Mouse (Mus musculus) lung, postnatal 36 days (tissue): ENCODE data around the gene Sox5.

Experiments
- DNase-seq: peaks from one replicate; pipeline ENCODE4 v3.0.0; 2022; ENCODE audit warnings: mixed read lengths

Sox5 gene

GRCm38 (mm10) chr6:144781431-144782030 is at the start of gene Sox5:
Gene Sox5, minus strand, starts transcription at chr6:144781977.
- peak; percentile 51 for DNase-seq

DNA sequence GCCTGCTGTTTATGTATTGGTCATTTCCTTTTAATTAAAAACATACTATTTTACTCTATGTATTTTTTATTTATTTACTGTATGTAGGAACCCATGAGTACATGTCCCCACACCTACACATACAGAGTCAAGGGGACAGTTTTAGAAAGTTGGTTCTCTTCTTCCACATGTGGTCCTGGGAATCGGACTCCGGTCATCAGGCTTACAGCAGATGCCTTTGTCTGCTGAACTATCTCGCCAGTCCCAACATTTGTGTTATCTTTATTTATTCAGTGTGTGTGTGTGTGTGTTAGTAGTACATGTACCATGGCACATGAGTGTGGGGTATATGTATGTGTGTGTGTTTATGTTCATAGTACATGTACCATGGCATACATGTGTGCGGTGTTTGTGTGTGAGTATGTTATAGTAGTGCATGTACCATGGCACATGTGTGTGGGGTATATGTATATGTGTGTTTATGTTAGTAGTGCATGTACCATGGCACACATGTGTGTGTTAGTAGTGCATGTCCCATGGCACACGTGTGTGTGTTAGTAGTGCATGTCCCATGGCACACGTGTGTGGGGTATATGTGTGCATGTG is 43.3 kb upstream of the Sox5 start:
- DNase-seq, result no peak

- no peak for DNase-seq
Measured at GRCm38 (mm10) chr6:144824153-144824552, 42.4 kb upstream of the Sox5 start.

DNA sequence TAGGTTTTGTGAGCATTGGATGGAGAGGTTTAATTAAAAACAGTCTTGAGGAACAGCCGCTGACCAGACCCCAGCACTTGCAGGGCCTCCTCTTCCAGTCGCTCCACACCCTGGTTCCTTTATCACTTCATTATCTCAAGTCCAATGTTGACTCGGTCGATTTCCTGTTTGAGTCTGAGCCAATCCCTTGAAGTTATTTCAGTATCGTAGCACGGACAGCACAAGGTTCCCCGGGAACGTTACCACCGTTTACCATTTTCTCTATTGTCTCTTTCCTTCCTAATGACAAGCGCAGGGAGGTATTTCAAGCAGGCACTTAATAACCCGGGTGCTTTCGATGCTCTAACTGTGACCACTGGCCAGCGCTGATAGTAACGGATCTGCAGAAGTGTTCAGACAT is 40.8 kb upstream of the Sox5 start:
- DNase-seq, result peak; percentile 66

- DNase-seq, result no peak
Measured at GRCm38 (mm10) chr6:144821019-144821418, 39.2 kb upstream of the Sox5 start.

GRCm38 (mm10) chr6:144818016-144818415 is 36.2 kb upstream of the Sox5 start:
- peak; percentile 41 for DNase-seq

GRCm38 (mm10) chr6:144817329-144817932 is 35.7 kb upstream of the Sox5 start:
- no peak for DNase-seq

GRCm38 (mm10) chr6:144815542-144815941 is 33.8 kb upstream of the Sox5 start:
- no peak for DNase-seq

GRCm38 (mm10) chr6:144814931-144815364 is 33.2 kb upstream of the Sox5 start:
- DNase-seq, result peak; percentile 71

DNA sequence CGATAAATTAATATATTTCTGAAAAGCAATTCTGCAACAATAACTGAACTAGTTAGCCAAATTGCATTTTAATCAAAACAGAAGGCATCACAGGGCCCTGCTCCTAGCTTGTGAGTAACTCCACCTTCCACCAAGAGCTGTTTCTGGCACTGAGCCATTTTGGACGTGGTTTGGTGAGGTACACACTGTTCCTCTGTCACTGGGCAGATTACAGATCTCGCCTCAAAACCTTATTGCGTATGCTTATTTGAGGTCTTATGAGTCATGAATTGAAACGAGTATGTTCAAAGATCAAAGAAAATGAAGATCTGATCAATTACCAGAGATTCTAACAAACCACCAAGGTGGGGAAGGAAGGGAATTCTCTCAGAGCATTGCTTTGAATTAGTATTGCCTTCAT is 22.5 kb upstream of the Sox5 start:
- DNase-seq, result no peak

GRCm38 (mm10) chr6:144803063-144803462 is 21.3 kb upstream of the Sox5 start:
- no peak for DNase-seq

DNA sequence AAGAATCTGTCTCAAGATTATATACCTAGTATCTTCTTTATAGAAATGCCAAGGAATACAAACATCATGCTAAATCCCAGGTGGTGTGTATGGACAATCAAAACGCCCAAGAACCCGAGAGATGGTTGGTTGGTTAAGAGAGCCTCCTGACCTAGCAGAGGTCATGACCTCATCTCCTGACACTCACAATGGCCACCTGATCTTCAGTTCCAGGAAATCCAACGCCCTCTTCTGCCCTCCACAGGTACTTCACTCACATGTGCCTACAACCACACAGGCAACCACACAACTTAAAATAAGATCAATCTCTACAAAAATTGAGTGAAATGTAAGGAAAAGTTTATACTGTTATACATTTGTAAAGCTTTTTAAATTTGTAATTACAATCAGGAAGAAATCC is 12.6 kb upstream of the Sox5 start:
- DNase-seq, result no peak

DNA sequence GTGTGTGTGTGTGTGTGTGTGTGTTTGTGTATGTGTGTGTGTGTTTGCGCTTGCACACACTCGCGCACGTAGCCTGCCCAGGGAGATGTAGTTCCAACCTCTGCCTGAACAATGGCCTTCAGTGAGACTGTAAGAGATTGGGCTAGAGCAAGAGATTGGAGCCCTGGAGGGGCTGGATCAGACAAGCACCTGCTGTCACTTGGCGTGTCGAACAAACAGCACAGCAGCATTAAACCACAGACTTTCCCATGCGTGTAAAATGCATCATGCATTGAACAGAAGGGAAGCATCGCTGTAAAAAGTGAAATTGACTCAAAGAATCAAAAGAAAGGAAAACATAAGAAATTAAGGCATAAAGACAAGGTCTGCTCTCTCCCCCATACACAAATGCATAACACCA is 11.1 kb upstream of the Sox5 start:
- no peak for DNase-seq

GRCm38 (mm10) chr6:144783295-144783694 is 1.5 kb upstream of the Sox5 start:
- no peak for DNase-seq

- no peak for DNase-seq
Measured at GRCm38 (mm10) chr6:144782866-144783265, 1.1 kb upstream of the Sox5 start.

- peak; percentile 17 for DNase-seq
Measured at GRCm38 (mm10) chr6:144782031-144782857, 467 bp upstream of the Sox5 start.

DNA sequence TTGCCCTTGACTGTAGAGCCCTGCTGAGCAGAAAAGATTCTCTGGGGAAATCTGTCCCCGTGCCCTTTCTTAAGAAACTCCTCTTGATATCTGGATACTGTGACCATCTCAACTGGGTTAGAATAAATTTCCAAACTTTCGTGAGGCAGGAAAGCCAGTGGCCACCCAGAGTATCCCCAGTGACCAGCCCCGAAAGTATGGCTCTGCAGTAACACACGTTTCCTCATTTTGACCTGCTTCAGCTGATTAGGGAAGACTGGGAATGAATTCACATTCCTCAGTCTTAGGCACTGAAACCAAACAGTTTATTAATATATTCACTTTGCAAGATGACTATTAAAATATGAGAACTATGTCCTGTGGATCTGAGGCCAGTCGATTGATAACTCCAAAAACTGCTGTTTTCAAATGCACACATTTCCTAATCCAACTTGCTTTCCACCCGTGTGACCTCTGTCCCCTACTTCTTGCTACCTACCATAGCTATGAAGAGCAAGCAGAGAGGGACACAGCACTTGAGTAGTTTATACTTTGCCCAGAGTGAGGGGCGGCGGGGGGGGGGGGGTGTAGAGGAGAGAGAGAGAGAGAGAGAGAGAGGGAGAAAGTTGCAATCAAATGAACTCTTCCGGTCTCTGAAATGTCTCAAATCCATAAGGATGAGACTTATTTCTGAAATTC is 1.0 kb downstream of the Sox5 start:
- DNase-seq, result peak; percentile 10

DNA sequence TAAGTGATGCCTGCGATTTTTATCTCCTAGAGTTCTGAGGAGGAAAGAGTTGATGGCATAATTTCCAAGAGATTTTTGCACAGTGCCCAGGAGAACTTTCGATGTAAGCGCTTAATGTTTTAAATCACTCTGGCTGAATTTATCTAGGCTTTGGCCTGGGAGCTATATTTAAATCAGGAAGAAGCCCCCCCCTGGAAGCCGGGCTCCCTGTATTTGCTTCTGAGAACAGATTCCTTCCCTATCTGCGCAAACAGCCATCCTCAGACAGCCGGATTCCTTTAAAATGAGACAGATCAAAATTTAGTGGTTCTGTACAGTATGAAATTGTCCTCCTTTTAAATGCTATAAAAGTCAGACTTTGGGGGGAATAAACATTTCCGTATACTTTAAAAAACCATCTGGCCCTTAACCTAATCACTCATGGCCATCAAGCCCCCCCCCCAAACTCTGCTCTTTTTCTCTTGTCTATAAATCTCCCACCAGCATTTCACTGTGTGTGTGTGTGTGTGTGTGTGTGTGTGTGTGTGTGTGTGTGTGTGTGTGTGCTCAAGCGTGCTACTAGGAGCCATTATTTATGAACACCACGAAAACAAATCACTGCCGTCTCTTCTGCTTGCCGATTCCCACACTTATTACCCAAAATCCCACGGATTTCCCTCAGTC is 1.7 kb downstream of the Sox5 start:
- DNase-seq, result peak; percentile 9

DNA sequence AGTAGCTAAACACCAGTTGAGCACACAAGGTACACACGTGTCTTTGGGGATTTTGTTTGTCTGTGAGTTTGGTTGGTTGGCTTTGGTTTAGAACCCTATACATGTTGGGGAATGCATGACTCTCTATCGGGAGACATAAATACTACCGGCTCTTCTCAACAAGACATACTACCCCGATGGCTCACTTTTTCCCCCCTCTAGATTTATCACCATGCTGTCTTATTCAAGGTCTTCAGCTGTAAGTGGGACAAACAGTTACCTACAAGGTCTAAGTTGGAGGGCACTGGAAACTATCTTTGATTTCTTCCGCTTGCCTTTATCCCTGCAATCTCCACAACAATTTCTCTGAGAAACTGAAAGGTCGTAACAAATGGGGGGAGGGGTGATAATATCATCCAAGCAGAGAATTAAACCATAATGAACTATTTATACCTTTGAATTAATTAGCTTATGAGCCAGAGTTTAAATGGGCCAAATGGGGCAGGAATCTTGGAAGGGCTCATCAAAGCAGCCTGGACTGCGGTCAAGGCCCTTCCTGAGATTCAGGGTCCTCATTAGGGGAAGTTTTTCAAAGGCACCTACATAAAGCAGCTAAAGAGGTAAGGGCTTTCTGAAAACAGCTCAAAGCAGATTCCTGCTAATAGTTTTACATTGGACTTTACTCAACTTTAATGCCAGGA is 4.3 kb downstream of the Sox5 start:
- no peak for DNase-seq

DNA sequence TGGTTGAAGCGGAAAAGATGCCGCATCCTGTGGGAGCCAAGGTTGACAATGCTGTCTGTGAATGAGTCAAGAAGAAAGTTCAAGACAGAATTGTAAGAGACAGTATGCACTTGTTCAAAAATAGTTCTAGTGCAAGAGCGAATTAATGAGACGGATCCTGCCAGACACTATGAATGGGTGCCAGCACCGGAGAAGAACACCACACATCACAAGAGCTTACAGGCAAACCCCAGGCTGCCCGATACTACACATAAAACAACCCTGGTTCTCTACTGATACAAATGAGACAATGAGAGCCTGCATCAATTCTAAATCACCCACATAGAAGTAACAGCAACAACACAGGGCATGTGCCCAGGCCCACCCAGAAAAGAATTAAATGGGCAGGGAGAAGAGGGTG is 8.0 kb downstream of the Sox5 start:
- no peak for DNase-seq

DNA sequence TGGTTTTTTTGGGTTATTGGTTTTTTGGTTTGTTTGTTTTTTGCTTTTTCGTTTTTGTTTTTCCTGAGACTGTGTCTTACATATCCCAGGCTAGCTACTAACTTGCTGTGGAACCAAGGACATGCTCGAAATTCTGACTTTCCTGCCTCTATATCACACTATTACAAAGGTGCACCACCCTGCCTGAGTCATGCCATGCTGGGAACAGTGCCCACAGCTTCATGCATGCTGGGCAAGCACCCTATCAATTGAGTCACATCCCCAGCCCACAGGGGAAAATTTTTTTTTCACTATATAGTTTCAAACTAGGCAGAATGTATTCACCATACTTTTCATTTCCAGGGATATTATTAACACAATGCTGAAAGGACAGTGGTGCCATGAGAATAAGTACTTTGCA is 8.8 kb downstream of the Sox5 start:
- DNase-seq, result no peak
